Mouse (Mus musculus) midbrain, embryonic 16.5 days (tissue): ENCODE measurements around the gene Cacna1d. TPM values are rescaled to one million over a fixed set of nuclear protein-coding genes. Genes with fewer than 3 reads are reported as not detected.

ENCODE experiments used
- ATAC-seq: fragments of 200-750 bp; cut with Nextera tagmentation; 2 replicates; pipeline ENCODE4 v1.8.0; 2017; ENCODE audit warnings: moderate TSS enrichment
- H3K27ac ChIP-seq: fragments of 300-500 bp; sonication (generic); 2 replicates; pipeline ENCODE4 v1.5.1; 2014; ENCODE audit warnings: mild to moderate bottlenecking, low read length, mixed read lengths
- H3K27me3 ChIP-seq: fragments of 300-500 bp; sonication (generic); 2 replicates; pipeline ENCODE4 v1.6.1; 2014; ENCODE audit warnings: low read depth, low read length, mixed read lengths; ENCODE audit not compliant: control insufficient read depth, insufficient read depth
- H3K36me3 ChIP-seq: fragments of 300-500 bp; sonication (generic); 2 replicates; pipeline ENCODE4 v1.6.1; 2014; ENCODE audit warnings: mild to moderate bottlenecking, low read length, moderate library complexity, mixed read lengths; ENCODE audit not compliant: control insufficient read depth, insufficient read depth
- H3K4me1 ChIP-seq: fragments of 300-500 bp; sonication (generic); 2 replicates; pipeline ENCODE4 v1.6.1; 2014; ENCODE audit warnings: mild to moderate bottlenecking, low read length, mixed read lengths; ENCODE audit not compliant: control insufficient read depth, insufficient read depth
- H3K4me2 ChIP-seq: fragments of 300-500 bp; sonication (generic); 2 replicates; pipeline ENCODE4 v1.6.1; 2014; ENCODE audit warnings: mild to moderate bottlenecking, low read length, mixed read lengths
- H3K4me3 ChIP-seq: fragments of 300-500 bp; sonication (generic); 2 replicates; pipeline ENCODE4 v1.5.1; 2014; ENCODE audit warnings: low read depth, mild to moderate bottlenecking, low read length, moderate library complexity, mixed read lengths
- H3K9ac ChIP-seq: fragments of 300-500 bp; sonication (generic); 2 replicates; pipeline ENCODE4 v1.6.1; 2014; ENCODE audit warnings: low read depth, low read length, mixed read lengths
- H3K9me3 ChIP-seq: fragments of 300-500 bp; sonication (generic); replicated peaks from 2 replicates; pipeline ENCODE4 v1.6.1; 2014; ENCODE audit warnings: mild to moderate bottlenecking, low read length, mixed read lengths; ENCODE audit not compliant: control insufficient read depth, poor library complexity, severe bottlenecking
- WGBS: fragments of 180-500 bp; shearing (Covaris S2); extraction: QIAGEN DNeasy Blood & Tissue Kit; methylation state at CpG from one replicate; pipeline ENCODE4 v1.1.7; 2014; 5-methylcytosine and 5-hydroxymethylcytosine counted together
- polyA plus RNA-seq: library from polyadenylated mRNA; unstranded; fragments of >200 nt; fragmentation: Nextera tagmentation; extraction: Ambion mirVana; gene quantifications from 2 replicates; pipeline ENCODE4 v1.2.1, GENCODE M21; 2015

Gene Cacna1d
- polyA plus RNA-seq, 1 experiment from 2014 or later = 10.5 TPM

DNA sequence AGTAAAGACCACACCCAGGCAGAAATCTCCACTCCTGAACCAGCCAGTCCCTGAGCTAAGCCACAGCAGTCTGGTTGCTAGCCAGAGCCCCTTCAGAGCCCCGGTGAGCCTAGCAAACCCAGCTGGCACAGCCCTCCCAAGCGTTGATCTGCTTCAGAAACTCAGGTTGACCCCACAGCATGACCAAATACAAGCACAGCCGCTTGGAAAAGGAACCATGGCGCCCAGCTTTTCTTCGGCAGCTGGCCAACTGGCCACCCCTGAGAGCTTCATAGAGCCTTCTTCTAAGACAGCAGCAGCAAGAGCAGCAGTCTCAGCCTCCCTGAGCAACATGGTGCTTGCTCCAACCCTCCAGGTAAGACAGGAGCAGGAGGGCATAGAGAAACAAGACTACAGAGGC is 28.1 kb upstream of the Cacna1d start:
- ATAC-seq = no peak
- WGBS = 73% methylated on average over 5 of the region's 5 CpGs
- H3K4me2 ChIP-seq = no peak overlapping the region
- no peaks in the 10 kb centered on the region for H3K9me3 ChIP-seq
- no peaks in the 10 kb centered on the region for H3K27me3 ChIP-seq
- H3K4me3 ChIP-seq = no peak overlapping the region
- H3K36me3 ChIP-seq = peaks cover 36% of the 10 kb centered on the region
- no peaks in the 10 kb centered on the region for H3K4me1 ChIP-seq
- no peak overlapping the region for H3K27ac ChIP-seq
- no peak overlapping the region for H3K9ac ChIP-seq

DNA sequence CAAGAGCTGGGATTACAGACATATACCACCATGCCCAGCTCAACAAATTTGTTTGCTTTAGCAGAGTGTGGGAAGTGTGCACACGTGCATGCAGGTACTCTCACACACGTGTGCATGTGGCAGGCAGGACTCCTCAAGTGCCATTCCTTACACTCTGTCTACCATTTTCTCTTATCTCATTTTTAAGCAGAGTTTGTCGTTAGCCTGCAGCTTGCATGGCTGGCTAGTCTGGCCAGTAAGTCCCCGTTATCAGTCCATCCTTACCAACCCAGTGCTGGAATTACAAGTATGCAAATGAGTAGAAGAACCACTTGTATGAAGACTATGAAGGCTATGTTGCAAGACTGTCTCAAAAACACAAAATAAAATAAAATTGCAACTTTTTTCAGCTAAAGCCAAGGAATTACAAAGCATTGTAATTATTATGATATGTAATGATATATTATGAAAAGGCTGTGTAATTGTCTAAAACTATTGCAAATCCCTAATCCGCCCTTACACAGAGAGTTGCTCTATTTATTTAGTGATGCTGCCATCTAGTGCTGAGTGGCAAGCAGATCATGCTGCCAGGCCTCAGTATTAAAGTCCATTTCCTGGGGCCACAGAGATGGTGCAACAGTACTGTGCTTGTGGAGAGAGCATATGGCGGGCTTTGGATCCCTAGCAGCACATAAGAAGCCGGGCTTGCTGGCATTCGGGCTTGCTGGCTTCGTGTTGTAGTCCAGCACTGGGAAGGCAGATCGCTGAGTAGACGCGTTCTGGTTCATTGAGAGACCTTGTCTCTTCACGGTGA is 24.9 kb upstream of the Cacna1d start:
- 87% methylated on average over 13 of the region's 13 CpGs for WGBS
- Histone ChIP-seq H3K4me3 (no peak overlapping the region), H3K36me3 (peaks cover 16% of the 10 kb centered on the region), H3K4me1 (no peaks in the 10 kb centered on the region), H3K9me3 (no peaks in the 10 kb centered on the region), H3K9ac (no peak overlapping the region), H3K4me2 (no peak overlapping the region), H3K27ac (no peak overlapping the region), H3K27me3 (no peaks in the 10 kb centered on the region)
- ATAC-seq = no peak

DNA sequence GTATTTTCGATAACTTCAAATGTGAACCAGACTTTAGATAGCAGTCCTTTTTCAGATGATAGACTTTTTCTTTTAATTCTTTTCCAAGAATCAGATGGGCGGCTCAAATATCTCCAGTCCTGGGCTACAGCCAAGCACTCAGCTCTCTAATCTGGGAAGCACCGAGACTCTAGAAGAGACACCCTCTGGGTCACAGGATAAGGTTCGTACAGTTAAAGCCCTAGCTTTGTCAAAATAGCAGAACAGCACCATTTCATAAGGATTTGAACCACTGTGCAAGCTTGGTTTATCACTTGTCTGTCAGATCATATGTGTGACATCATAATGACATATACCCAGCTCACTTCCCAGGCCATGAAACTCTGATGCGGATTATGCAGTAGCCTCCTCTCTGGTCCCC is 21.6 kb upstream of the Cacna1d start:
- Histone ChIP-seq H3K4me2 (no peak overlapping the region), H3K27me3 (no peaks in the 10 kb centered on the region), H3K4me3 (no peak overlapping the region), H3K9ac (no peak overlapping the region), H3K9me3 (no peaks in the 10 kb centered on the region), H3K27ac (no peak overlapping the region), H3K4me1 (no peaks in the 10 kb centered on the region), H3K36me3 (peaks cover 8% of the 10 kb centered on the region; the same call in 1 of the 2 replicates)
- 91% methylated on average over 5 of the region's 5 CpGs for WGBS
- no peak for ATAC-seq

DNA sequence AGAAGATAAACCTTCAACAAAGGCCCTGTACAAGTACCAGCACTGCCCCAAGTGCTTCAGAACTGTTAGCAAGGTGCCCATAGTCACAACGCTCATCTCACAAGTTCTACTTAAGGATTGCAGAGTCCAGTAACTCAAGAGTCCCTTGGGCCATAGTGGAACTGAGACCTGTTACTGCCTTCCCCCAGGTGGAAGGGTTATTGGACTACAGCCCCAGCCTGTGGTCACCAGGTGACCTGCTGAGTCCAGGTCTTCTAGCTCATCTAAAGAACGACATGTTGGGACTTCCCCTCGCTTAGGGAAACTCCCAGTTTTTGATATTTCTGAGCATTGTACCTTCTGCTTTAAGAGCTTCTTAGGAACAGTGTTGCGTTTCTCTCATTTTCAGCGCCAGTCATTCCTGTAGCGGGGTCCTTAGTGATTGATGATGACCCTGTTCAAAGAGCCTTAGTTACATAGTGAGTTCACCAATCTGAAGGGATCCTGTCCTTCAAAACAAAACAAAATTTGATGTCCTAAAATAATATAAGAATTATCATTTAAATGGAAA is 19.0 kb upstream of the Cacna1d start:
- 98% methylated on average over 6 of the region's 6 CpGs for WGBS
- no peaks in the 10 kb centered on the region for H3K9me3 ChIP-seq
- no peak for ATAC-seq
- no peak overlapping the region for H3K9ac ChIP-seq
- no peak overlapping the region for H3K4me2 ChIP-seq
- no peak overlapping the region for H3K4me3 ChIP-seq
- H3K4me1 ChIP-seq = no peaks in the 10 kb centered on the region
- no peaks in the 10 kb centered on the region for H3K27me3 ChIP-seq
- no peak overlapping the region for H3K27ac ChIP-seq
- H3K36me3 ChIP-seq = peaks cover 13% of the 10 kb centered on the region; the same call in 1 of the 2 replicates

- H3K27me3 ChIP-seq = no peaks in the 10 kb centered on the region
- H3K4me3 ChIP-seq = no peak overlapping the region
- no peak overlapping the region for H3K27ac ChIP-seq
- no peaks in the 10 kb centered on the region for H3K9me3 ChIP-seq
- H3K4me2 ChIP-seq = no peak overlapping the region
- H3K36me3 ChIP-seq = peaks cover 12% of the 10 kb centered on the region
- WGBS = 81% methylated on average over 5 of the region's 5 CpGs
- H3K4me1 ChIP-seq = no peaks in the 10 kb centered on the region
- ATAC-seq = no peak
- H3K9ac ChIP-seq = no peak overlapping the region
These were observed 13.7 kb upstream of the Cacna1d start for GRCm38 (mm10) chr14:30504990-30505389.

GRCm38 (mm10) chr14:30498202-30498601 is 6.9 kb upstream of the Cacna1d start:
- H3K27ac ChIP-seq = no peak overlapping the region
- H3K9me3 ChIP-seq = no peaks in the 10 kb centered on the region
- no peak overlapping the region for H3K9ac ChIP-seq
- no peaks in the 10 kb centered on the region for H3K27me3 ChIP-seq
- ATAC-seq = no peak
- WGBS = 89% methylated on average over 2 of the region's 2 CpGs
- H3K4me1 ChIP-seq = no peaks in the 10 kb centered on the region
- H3K4me2 ChIP-seq = no peak overlapping the region
- no peak overlapping the region for H3K4me3 ChIP-seq
- peaks cover 7% of the 10 kb centered on the region; the same call in 1 of the 2 replicates for H3K36me3 ChIP-seq

- Histone ChIP-seq H3K9me3 (no peaks in the 10 kb centered on the region), H3K4me1 (no peaks in the 10 kb centered on the region), H3K27ac (no peak overlapping the region), H3K4me3 (no peak overlapping the region), H3K36me3 (peaks cover 12% of the 10 kb centered on the region), H3K27me3 (no peaks in the 10 kb centered on the region), H3K9ac (no peak overlapping the region), H3K4me2 (no peak overlapping the region)
- WGBS = 59% methylated on average over 6 of the region's 6 CpGs
- no peak for ATAC-seq
These were observed 3.7 kb upstream of the Cacna1d start for GRCm38 (mm10) chr14:30494998-30495397.

GRCm38 (mm10) chr14:30493276-30493675 is 2.0 kb upstream of the Cacna1d start:
- peaks cover 12% of the 10 kb centered on the region for H3K36me3 ChIP-seq

DNA sequence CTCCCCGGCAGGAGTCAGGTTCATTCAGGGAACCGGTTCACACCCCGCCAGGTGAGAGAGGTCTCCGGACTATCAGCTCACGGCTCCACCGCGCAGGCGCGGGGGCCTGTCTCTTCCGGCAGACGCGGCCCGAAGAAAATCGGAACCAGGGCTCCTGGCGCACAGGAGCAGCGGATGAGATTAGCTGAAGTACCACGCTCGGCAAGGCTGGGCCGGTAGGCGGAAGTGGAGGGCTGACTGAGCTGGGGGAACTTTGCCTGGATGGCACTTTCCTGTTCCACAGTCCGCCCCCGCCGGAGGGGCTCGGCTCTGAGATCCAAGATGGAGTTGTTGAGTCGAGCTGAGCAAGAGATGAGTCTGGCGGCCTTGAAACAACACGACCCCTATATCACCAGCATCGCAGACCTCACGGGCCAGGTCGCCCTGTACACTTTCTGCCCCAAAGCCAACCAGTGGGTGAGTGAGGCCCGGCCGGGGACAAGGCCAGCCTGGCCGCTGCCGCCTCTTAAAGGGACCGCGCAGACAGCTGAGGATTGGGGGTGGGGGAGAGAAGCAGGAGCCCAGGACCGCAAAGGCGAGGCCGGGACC is 11.8 kb downstream of the Cacna1d start, which contains the start of gene Dcp1a:
Dcp1a (plus strand) TSS at position 175 of the 588 bp plus-strand sequence.
- Histone ChIP-seq H3K27ac (peak within 1 kb of the TSS; percentile 77), H3K4me1 (peaks cover 13% of the 10 kb centered on the region), H3K27me3 (no peaks in the 10 kb centered on the region), H3K9ac (peak within 1 kb of the TSS; percentile 82), H3K4me3 (peak within 1 kb of the TSS; percentile 69), H3K4me2 (peak within 1 kb of the TSS; percentile 75), H3K9me3 (no peaks in the 10 kb centered on the region), H3K36me3 (peaks cover 3% of the 10 kb centered on the region; the same call in 1 of the 2 replicates)
- peak; percentile 100 for ATAC-seq
- WGBS = under 1% methylated on average over 39 of the region's 39 CpGs

More at GRCm38 (mm10) chr14:30493276-30493675, 2.0 kb upstream of the Cacna1d start:
- ATAC-seq = no peak
- no peaks in the 10 kb centered on the region for H3K4me1 ChIP-seq
- H3K4me3 ChIP-seq = no peak overlapping the region
- H3K9ac ChIP-seq = no peak overlapping the region
- WGBS = 76% methylated on average over 1 of the region's 1 CpGs
- no peaks in the 10 kb centered on the region for H3K9me3 ChIP-seq
- H3K27ac ChIP-seq = no peak overlapping the region
- H3K4me2 ChIP-seq = no peak overlapping the region
- no peaks in the 10 kb centered on the region for H3K27me3 ChIP-seq
